Comparison of ENCODE assay signal across 10 mouse cellular contexts in the genomic region with DNA sequence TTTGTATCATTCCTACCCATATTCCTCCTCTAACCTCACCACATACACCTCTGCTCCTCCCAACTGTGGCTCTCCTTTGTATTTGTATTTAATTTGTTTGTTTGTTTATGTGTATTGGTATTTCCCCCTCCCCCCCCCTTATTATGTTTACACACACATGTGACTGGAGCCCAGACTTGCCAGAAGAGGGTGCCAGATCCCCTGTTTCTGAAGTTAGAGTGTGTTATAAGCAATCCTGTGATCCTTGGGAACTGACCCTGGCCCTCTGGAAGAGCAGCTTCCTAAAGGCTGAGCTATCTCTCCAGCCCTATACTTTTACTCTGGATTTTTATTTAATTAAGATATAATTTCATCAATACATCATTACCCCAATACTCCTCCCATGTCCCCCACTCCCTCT. TPM values are rescaled to one million over a fixed set of nuclear protein-coding genes. Genes with fewer than 3 reads are reported as not detected.
DNase-seq lines count a peak whose midpoint lies in the region; TF ChIP-seq lines count a peak whose summit lies in the region.
"Had no signal": no experiment of that assay in that cellular context is flagged by ENCODE, and none has a peak within 500 bp of the region (broad histone marks: within the 10 kb centered on the region; RNA-seq: fewer than 3 reads in every experiment).

No protein-coding gene starts in this region.

- no peak overlapping the region for H3K27ac ChIP-seq in gastrocnemius, adult 2 months
- H3K27ac ChIP-seq in liver, adult 2 months (replicated peaks; ENCODE audit: insufficient read depth, low read depth, low read length): no peak overlapping the region
- no peak overlapping the region for H3K27ac ChIP-seq in CH12.LX (ENCODE audit: insufficient read depth, low read depth)
- H3K27ac ChIP-seq in embryonic facial prominence, embryonic 10.5 days (replicated peaks): no peak overlapping the region
- H3K27ac ChIP-seq: midbrain, embryonic 15.5 days had no signal

- DNase-seq in gastrocnemius, adult 2 months: peak; percentile 26
- no peak for DNase-seq in gastrocnemius, adult 18-20 months (ENCODE audit: low spot score)
- DNase-seq in liver, adult 2 months (ENCODE audit: extremely low read depth, low read depth, low spot score): peak; percentile 59
- DNase-seq in liver (no peak), CH12.LX (ENCODE audit: extremely low read depth) (peak; percentile 4)
- DNase-seq in induced T-regulatory cell, adult 2 months (ENCODE audit: low read depth): peak; percentile 12
- DNase-seq in embryonic facial prominence, embryonic 10.5 days (ENCODE audit: low spot score): no peak
- DNase-seq in left cerebral cortex, postnatal 14 days (ENCODE audit: low spot score in 2 of 2): no peak
- DNase-seq: cerebellum, adult 9-10 months had no signal

- H3K4me2 ChIP-seq in CH12.LX (ENCODE audit: insufficient read depth, low read depth, poor library complexity, severe bottlenecking): no peak overlapping the region
- H3K4me2 ChIP-seq: midbrain, embryonic 15.5 days had no signal

- H3K4me3 ChIP-seq in gastrocnemius, adult 2 months: no peak overlapping the region
- H3K4me3 ChIP-seq in liver, adult 2 months (ENCODE audit: insufficient read depth, low read depth, low read length): no peak overlapping the region
- no peak overlapping the region for H3K4me3 ChIP-seq in CH12.LX (replicated peaks in 1 of 3; ENCODE audit: low read depth in 2 of 3, low read length in 2 of 3, poor library complexity in 1 of 3)
- no peak overlapping the region for H3K4me3 ChIP-seq in embryonic facial prominence, embryonic 10.5 days
- H3K4me3 ChIP-seq: midbrain, embryonic 15.5 days had no signal

- H3K27me3 ChIP-seq in liver, adult 2 months (ENCODE audit: control insufficient read depth, insufficient read depth, low read length): no peaks in the 10 kb centered on the region
- H3K27me3 ChIP-seq in CH12.LX (replicated peaks): no peaks in the 10 kb centered on the region
- no peaks in the 10 kb centered on the region for H3K27me3 ChIP-seq in embryonic facial prominence, embryonic 10.5 days (replicated peaks; ENCODE audit: low read depth, poor library complexity, severe bottlenecking)
- H3K27me3 ChIP-seq: midbrain, embryonic 15.5 days had no signal

- intact Hi-C loops in gastrocnemius, adult 2 months (cut with DNase I): no loop called here
- intact Hi-C loops in left cerebral cortex, postnatal 14 days (cut with DNase I): no loop called here

- no peak for TF ChIP-seq POLR2A in liver, adult 2 months (IDR thresholded peaks at IDR 0.05; ENCODE audit: extremely low read depth, insufficient read depth, low read length)
- TF ChIP-seq POLR2A in CH12.LX (IDR thresholded peaks at IDR 0.05; ENCODE audit: low read depth, low read length): no peak

- dilution Hi-C loops in CH12.LX (cut with MboI; ENCODE audit: extremely low pct_ligation_motif_present, extremely low pct_unique_long_range_greater_than_20kb, low sequenced_read_pairs): no loop called here

- H3K4me1 ChIP-seq in liver, adult 2 months (ENCODE audit: control insufficient read depth, insufficient read depth, low read length): peaks cover 2% of the 10 kb centered on the region; the same call in 1 of the 2 replicates
- H3K4me1 ChIP-seq in CH12.LX (ENCODE audit: control insufficient read depth in 1 of 2, insufficient read depth in 2 of 2): no peaks in the 10 kb centered on the region
- no peaks in the 10 kb centered on the region for H3K4me1 ChIP-seq in embryonic facial prominence, embryonic 10.5 days
- H3K4me1 ChIP-seq: midbrain, embryonic 15.5 days had no signal

- peaks cover 12% of the 10 kb centered on the region for H3K36me3 ChIP-seq in liver, adult 2 months (ENCODE audit: control insufficient read depth, insufficient read depth, low read length)
- peaks cover 0 to 7% of the 10 kb centered on the region in 2 experiments for H3K36me3 ChIP-seq in CH12.LX (replicated peaks in 1 of 2; ENCODE audit: control insufficient read depth in 1 of 2, insufficient read depth in 1 of 2, low read length in 1 of 2)
- H3K36me3 ChIP-seq in embryonic facial prominence, embryonic 10.5 days (replicated peaks): no peaks in the 10 kb centered on the region
- H3K36me3 ChIP-seq: midbrain, embryonic 15.5 days had no signal

- H3K79me2 ChIP-seq in liver, adult 2 months (ENCODE audit: control insufficient read depth, insufficient read depth, low read length): no peaks in the 10 kb centered on the region; the same call in 1 of the 2 replicates
- H3K79me2 ChIP-seq in CH12.LX (replicated peaks; ENCODE audit: control insufficient read depth, extremely low read depth, insufficient read depth, poor library complexity, severe bottlenecking): no peaks in the 10 kb centered on the region

- no peaks in the 10 kb centered on the region for H3K9me3 ChIP-seq in CH12.LX (replicated peaks; ENCODE audit: low read length)
- H3K9me3 ChIP-seq in embryonic facial prominence, embryonic 10.5 days: no peaks in the 10 kb centered on the region
- H3K9me3 ChIP-seq: midbrain, embryonic 15.5 days had no signal

- H3K9ac ChIP-seq in liver, adult 2 months (ENCODE audit: low read depth, low read length): no peak overlapping the region
- no peak overlapping the region for H3K9ac ChIP-seq in CH12.LX (ENCODE audit: insufficient read depth, low read depth)
- H3K9ac ChIP-seq: midbrain, embryonic 15.5 days had no signal

- TF ChIP-seq CTCF in gastrocnemius, adult 2 months (IDR thresholded peaks at IDR 0.05): peak; percentile 36
- TF ChIP-seq CTCF in liver, adult 2 months (IDR thresholded peaks at IDR 0.05; ENCODE audit: low read depth, low read length): no peak
- peak in 1 of 2 experiments; percentile 39; a peak in 2 of 4 replicates for TF ChIP-seq CTCF in CH12.LX (conservative IDR thresholded peaks at IDR 0.05 in 1 of 2, IDR thresholded peaks at IDR 0.05 in 1 of 2; ENCODE audit: low read depth in 2 of 2, low read length in 2 of 2)

- TF ChIP-seq RAD21 in CH12.LX (IDR thresholded peaks at IDR 0.05; ENCODE audit: low read depth, low read length): no peak; the same call in none of the 2 replicates

- no peak for TF ChIP-seq EP300 in CH12.LX (IDR thresholded peaks at IDR 0.05; ENCODE audit: low read length)

- in situ Hi-C loops in CH12.LX (cut with MboI; ENCODE audit: low pct_ligation_motif_present, low pct_unique_long_range_greater_than_20kb, low sequenced_read_pairs): no loop called here

TF ChIP-seq in CH12.LX, 34 proteins besides CTCF, POLR2A, EP300 and RAD21:
- TF ChIP-seq ZC3H11A (IDR thresholded peaks at IDR 0.05; ENCODE audit: low read depth, low read length) (no peak), BHLHE40 (IDR thresholded peaks at IDR 0.05; ENCODE audit: low read depth, low read length) (peak; percentile 41; the same call in 1 of the 2 replicates)

RNA-seq across cellular contexts. Expression of gene Fbxo8, which starts 32.0 kb away (rescaled TPM):
- total RNA-seq in gastrocnemius, adult 2 months (2021): 10 to 100 TPM; 28.6 to 35.5 TPM
- total RNA-seq in gastrocnemius, adult 18-20 months (2021): 10 to 100 TPM; 34.6 to 35.3 TPM
- total RNA-seq in liver, adult 2 months (2014; rRNA removed): 45.4 and 55.1 TPM in 2 replicates
- polyA plus RNA-seq in liver, adult 2 months (2012; rRNA removed): 42.4 and 50.3 TPM in 2 replicates
- total RNA-seq in CH12.LX (2012; rRNA removed) (14.8 and 16.2 TPM in 2 replicates), CH12.LX (2014; rRNA removed) (47.0 and 48.8 TPM in 2 replicates)
- 28.1 and 29.8 TPM in 2 replicates for polyA plus RNA-seq in CH12.LX (2012; ENCODE audit: insufficient read length, low read depth)
- polyA plus RNA-seq in embryonic facial prominence, embryonic 10.5 days (2016; fragmentation: Nextera tagmentation; extraction: Ambion mirVana): 29.1 and 30.0 TPM in 2 replicates
- 10 to 100 TPM; 32.1 to 35.9 TPM for total RNA-seq in left cerebral cortex, postnatal 14 days (2021)

RNA-seq across cellular contexts. Expression of gene Cep44, which starts 32.0 kb away (rescaled TPM):
- 1 to 10 TPM; 8.8 to 9.8 TPM for total RNA-seq in gastrocnemius, adult 2 months (2021)
- total RNA-seq in gastrocnemius, adult 18-20 months (2021): 1 to 10 TPM; 7.9 to 9.5 TPM
- 24.0 and 27.1 TPM in 2 replicates for total RNA-seq in liver, adult 2 months (2014; rRNA removed)
- polyA plus RNA-seq in liver, adult 2 months (2012; rRNA removed): 7.5 and 9.1 TPM in 2 replicates
- total RNA-seq in CH12.LX (2012; rRNA removed): 26.6 and 28.5 TPM in 2 replicates
- 54.7 and 64.0 TPM in 2 replicates for total RNA-seq in CH12.LX (2014; rRNA removed)
- 23.2 and 27.5 TPM in 2 replicates for polyA plus RNA-seq in CH12.LX (2012; ENCODE audit: insufficient read length, low read depth)
- polyA plus RNA-seq in embryonic facial prominence, embryonic 10.5 days (2016; fragmentation: Nextera tagmentation; extraction: Ambion mirVana): 35.3 and 39.6 TPM in 2 replicates
- 10 to 100 TPM; 19.8 to 24.6 TPM for total RNA-seq in left cerebral cortex, postnatal 14 days (2021)

Comparison
In these comparisons a context has a peak if more than half of its experiments do, and no peak if none do; other contexts are left out.
1. DNase-seq: peak in gastrocnemius, adult 2 months (single experiment), liver, adult 2 months (single experiment), CH12.LX (single experiment) and induced T-regulatory cell, adult 2 months (single experiment); none in gastrocnemius, adult 18-20 months (single experiment), liver (single experiment), embryonic facial prominence, embryonic 10.5 days (single experiment) and left cerebral cortex, postnatal 14 days (0 of 2).